Comparison of ENCODE assay signal across 21 mouse cellular contexts in genomic region chr3:121242111-121242936, GRCm38 (mm10). TPM values are rescaled to one million over a fixed set of nuclear protein-coding genes. Genes with fewer than 3 reads are reported as not detected.
A peak's percentile ranks its signal among the peaks of the same experiment; 100 is the strongest.
DNase-seq lines count a peak whose midpoint lies in the region; ATAC-seq lines count a peak whose summit lies in the region.
"Had no signal": no experiment of that assay in that cellular context is flagged by ENCODE, and none has a peak within 500 bp of the region (broad histone marks: within the 10 kb centered on the region; RNA-seq: fewer than 3 reads in every experiment).

No protein-coding gene starts in this region.

- H3K36me3 ChIP-seq in embryonic facial prominence, embryonic 11.5 days (replicated peaks; ENCODE audit: control insufficient read depth, insufficient read depth, low read depth, low read length) = no peaks in the 10 kb centered on the region
- H3K36me3 ChIP-seq in limb, embryonic 12.5 days = no peaks in the 10 kb centered on the region
- H3K36me3 ChIP-seq: neural tube, embryonic 13.5 days had no signal

- H3K27me3 ChIP-seq in embryonic facial prominence, embryonic 11.5 days (ENCODE audit: control insufficient read depth, insufficient read depth, low read length) = no peaks in the 10 kb centered on the region
- H3K27me3 ChIP-seq in limb, embryonic 12.5 days = no peaks in the 10 kb centered on the region
- H3K27me3 ChIP-seq: liver, embryonic 15.5 days; neural tube, embryonic 13.5 days had no signal

- H3K4me2 ChIP-seq in embryonic facial prominence, embryonic 11.5 days (ENCODE audit: low read depth, low read length) = no peak overlapping the region
- H3K4me2 ChIP-seq in limb, embryonic 12.5 days = no peak overlapping the region
- H3K4me2 ChIP-seq: heart, embryonic 11.5 days; liver, embryonic 15.5 days; midbrain, embryonic 11.5 days; neural tube, embryonic 13.5 days had no signal

- peak; percentile 26 for DNase-seq in embryo, embryonic 10 days (ENCODE audit: low spot score)
- DNase-seq in embryo, embryonic 9.5 days (ENCODE audit: extremely low spot score) = no peak
- peak; percentile 62 for DNase-seq in 416B (ENCODE audit: low read depth)
- DNase-seq in embryonic facial prominence, embryonic 11.5 days (ENCODE audit: low spot score) = peak; percentile 56
- no peak for DNase-seq in cerebellum, postnatal 36 days
- DNase-seq in frontal cortex, postnatal 25 days (ENCODE audit: low spot score in 2 of 2) = no peak
- no peak for DNase-seq in urinary bladder, adult 2 months (ENCODE audit: low spot score)
- DNase-seq: adrenal gland, postnatal 25 days; cerebellum, adult 8-10 months; gastrocnemius, postnatal 25 days; heart, postnatal 14 days; kidney, adult 11 months; left cerebral cortex, postnatal 4 days; right cerebral cortex, postnatal 14 days had no signal

- 0 out of 2 replicates have a peak, but pooled peaks have one; percentile 44 for ATAC-seq in embryonic facial prominence, embryonic 11.5 days (replicated peaks; ENCODE audit: insufficient number of reproducible peaks, low FRiP score, low TSS enrichment, low read depth)
- 0 out of 2 replicates have a peak, but pooled peaks have one; percentile 24 for ATAC-seq in limb, embryonic 12.5 days (ENCODE audit: insufficient number of reproducible peaks, insufficient read depth, low FRiP score, low TSS enrichment, low read depth)

- no peak overlapping the region for H3K4me3 ChIP-seq in embryonic facial prominence, embryonic 11.5 days (ENCODE audit: low read depth, low read length)
- H3K4me3 ChIP-seq in limb, embryonic 12.5 days (replicated peaks) = no peak overlapping the region
- H3K4me3 ChIP-seq: layer of hippocampus, adult 2 months; liver, embryonic 15.5 days; neural tube, embryonic 13.5 days had no signal

- no peak overlapping the region for H3K9ac ChIP-seq in embryonic facial prominence, embryonic 11.5 days (replicated peaks; ENCODE audit: low read length)
- H3K9ac ChIP-seq in limb, embryonic 12.5 days (replicated peaks) = no peak overlapping the region
- H3K9ac ChIP-seq: liver, embryonic 15.5 days; neural tube, embryonic 13.5 days had no signal

- H3K9me3 ChIP-seq in embryonic facial prominence, embryonic 11.5 days (replicated peaks; ENCODE audit: control insufficient read depth, low read length) = no peaks in the 10 kb centered on the region
- no peaks in the 10 kb centered on the region for H3K9me3 ChIP-seq in limb, embryonic 12.5 days
- H3K9me3 ChIP-seq: liver, embryonic 15.5 days; neural tube, embryonic 13.5 days had no signal

- H3K27ac ChIP-seq in embryonic facial prominence, embryonic 11.5 days (replicated peaks; ENCODE audit: low read depth, low read length) = no peak overlapping the region
- no peak overlapping the region for H3K27ac ChIP-seq in limb, embryonic 12.5 days
- H3K27ac ChIP-seq: hindbrain, postnatal 0 days; liver, embryonic 15.5 days; neural tube, embryonic 13.5 days had no signal

- H3K4me1 ChIP-seq in embryonic facial prominence, embryonic 11.5 days (ENCODE audit: control insufficient read depth, insufficient read depth, low read length) = no peaks in the 10 kb centered on the region; the same call in 1 of the 2 replicates
- peaks cover 26% of the 10 kb centered on the region for H3K4me1 ChIP-seq in limb, embryonic 12.5 days (replicated peaks)

- WGBS in embryonic facial prominence, embryonic 11.5 days = 46% methylated on average over 9 of the region's 9 CpGs
- WGBS in limb, embryonic 12.5 days = 33% methylated on average over 9 of the region's 9 CpGs

RNA-seq across cellular contexts. Expression of gene Tmem56, which starts 40.6 kb away (rescaled TPM):
- 0.90 and 1.6 TPM in 2 replicates for polyA plus RNA-seq in embryonic facial prominence, embryonic 11.5 days (2014; fragmentation: Nextera tagmentation; extraction: Ambion mirVana)
- 0.55 and 0.86 TPM in 2 replicates for polyA plus RNA-seq in limb, embryonic 12.5 days (2016; fragmentation: Nextera tagmentation; extraction: Ambion mirVana)
- 6.8 and 8.6 TPM in 2 replicates for polyA plus RNA-seq in urinary bladder, adult 2 months (2012; rRNA removed)

RNA-seq across cellular contexts. Expression of gene Alg14, which starts 49.2 kb away (rescaled TPM):
- polyA plus RNA-seq in embryonic facial prominence, embryonic 11.5 days (2014; fragmentation: Nextera tagmentation; extraction: Ambion mirVana) = 35.4 and 35.6 TPM in 2 replicates
- 28.5 and 32.2 TPM in 2 replicates for polyA plus RNA-seq in limb, embryonic 12.5 days (2016; fragmentation: Nextera tagmentation; extraction: Ambion mirVana)
- 25.0 TPM in 2 replicates for polyA plus RNA-seq in urinary bladder, adult 2 months (2012; rRNA removed)

Comparison
In these comparisons a context has a peak if more than half of its experiments do, and no peak if none do; other contexts are left out.
1. DNase-seq: peak in embryo, embryonic 10 days (single experiment), 416B (single experiment) and embryonic facial prominence, embryonic 11.5 days (single experiment); none in embryo, embryonic 9.5 days (single experiment), cerebellum, postnatal 36 days (0 of 2), frontal cortex, postnatal 25 days (0 of 2) and urinary bladder, adult 2 months (single experiment).